Mouse (Mus musculus) brain, adult 2 months (tissue): Measurements from ENCODE around the gene AC170998.1.
A peak's percentile ranks its signal among the peaks of the same experiment; 100 is the strongest.
"Not testable (repeated sequence)": the region's sequence is repeated elsewhere in the genome, so short reads cannot be mapped to it uniquely, and the experiment has no call there.

Source experiments
- DNase-seq: peaks from one replicate; pipeline ENCODE4 v3.0.0; 2011; ENCODE audit warnings: low read depth, low spot score

The AC170998.1 gene

GRCm38 (mm10) chr17:28707136-28707627 lies 18.7 kb upstream of the AC170998.1 start:
- DNase-seq: no peak

DNA sequence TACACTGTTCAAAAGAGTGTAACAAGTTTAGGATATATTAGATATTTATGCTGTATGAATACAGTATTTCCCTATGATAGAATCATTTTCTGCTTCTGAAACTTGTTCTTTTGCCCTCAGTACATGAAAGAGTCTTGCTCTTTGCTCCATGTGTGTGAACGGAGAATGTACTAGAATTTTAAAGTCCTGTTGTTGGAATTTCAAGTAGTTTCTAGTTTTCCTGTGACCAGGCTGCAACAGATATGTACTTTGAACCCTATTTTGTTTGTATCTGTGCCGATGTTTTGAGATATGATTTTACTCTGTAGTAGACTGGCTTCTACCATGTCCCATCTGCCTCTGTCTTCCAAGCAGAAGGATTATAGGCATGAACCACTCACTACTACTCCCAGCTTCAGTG lies 18.1 kb upstream of the AC170998.1 start:
- DNase-seq: no peak

DNA sequence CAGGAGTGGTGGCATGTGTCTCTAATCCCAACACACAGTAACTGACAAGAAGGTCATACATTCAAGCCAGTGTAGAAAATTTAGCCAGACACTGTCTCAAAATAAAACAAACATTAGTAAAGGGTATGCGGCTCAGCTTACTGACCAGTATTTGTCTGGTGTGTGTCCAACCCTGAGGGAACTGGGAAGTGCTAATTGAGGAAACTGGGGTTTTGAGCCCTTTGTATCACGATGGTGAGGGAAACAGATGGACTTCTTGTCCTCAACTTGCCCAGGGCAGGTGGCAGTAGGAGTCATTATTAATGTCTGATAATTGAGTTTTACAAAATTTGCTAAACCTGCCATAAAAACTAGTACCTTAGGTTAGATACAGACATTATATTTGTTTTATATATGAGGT lies 16.9 kb upstream of the AC170998.1 start:
- peak; percentile 55 for DNase-seq

DNA sequence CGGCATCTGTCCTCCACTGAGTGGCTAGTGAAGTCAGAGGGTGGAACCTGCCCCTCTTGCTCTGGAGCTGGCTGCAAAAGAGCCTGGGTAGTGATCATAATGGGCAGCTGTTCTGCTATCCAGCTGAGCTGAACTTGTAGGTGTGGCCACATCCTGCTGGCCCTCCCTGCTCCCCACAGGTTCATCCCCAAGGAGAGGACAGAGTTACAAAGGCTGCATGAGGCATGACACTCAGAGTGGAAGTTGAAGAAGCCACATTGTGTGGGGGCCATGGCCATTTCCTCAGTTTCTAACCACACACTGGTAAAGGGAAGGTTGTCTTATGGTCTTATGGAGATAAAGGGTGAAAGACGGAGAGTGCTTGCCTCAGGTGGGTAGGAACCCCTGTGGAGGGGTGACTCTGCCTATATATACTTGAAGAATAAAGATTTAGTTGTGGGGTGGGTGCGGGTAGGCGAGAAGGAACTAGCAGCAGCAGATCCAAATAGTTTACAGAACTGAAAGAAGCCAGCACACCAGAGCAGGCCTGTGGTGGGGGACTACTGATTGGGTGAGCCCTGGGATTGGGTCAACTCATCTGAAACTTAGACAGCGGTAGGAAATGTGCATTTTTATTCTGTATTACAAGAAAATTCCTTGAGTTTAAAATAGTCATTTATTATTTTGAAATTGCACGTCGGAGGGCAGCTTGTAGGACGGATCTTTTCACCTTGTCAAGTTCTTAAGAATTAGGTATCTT lies 16.2 kb upstream of the AC170998.1 start:
- no peak for DNase-seq

DNA sequence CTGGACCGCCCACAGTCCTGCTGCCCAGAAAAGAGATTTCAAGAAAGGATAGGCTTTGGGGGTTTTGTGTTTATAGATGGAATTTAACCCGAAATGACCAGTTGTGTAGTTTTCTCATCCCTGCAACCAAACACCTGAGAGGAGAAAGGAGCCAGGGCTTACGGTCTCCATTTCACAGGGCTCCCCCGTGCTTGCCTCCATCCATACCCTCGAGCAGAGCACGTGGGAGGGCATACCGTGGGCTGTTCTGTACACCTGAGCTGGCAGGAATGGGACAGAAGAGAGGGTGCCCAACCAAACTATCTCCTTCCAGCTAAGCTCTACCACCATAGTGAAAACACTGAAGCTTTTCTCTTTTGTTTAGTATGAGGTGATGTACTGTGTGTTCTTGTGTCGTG lies 15.6 kb upstream of the AC170998.1 start:
- no peak for DNase-seq

DNA sequence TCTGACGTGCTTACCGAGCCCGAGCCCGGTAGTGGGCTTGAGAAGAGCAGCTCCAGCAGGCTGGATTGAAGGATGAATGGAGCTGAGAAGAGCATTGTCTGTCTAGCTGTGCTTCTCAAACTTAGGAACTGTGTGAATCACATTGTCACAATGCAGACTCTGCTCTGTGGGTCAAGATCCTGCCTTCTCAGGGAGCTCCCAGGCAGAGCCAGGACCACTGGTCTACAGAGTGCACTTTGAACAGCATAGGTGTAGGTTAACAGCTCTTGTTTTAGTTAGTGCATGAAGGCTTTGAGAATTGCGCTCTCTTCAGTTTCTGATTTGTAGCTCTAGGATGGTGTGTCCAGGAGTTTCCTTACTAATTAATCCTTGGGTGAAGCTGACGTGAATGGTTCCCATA lies 14.6 kb upstream of the AC170998.1 start:
- DNase-seq: no peak

GRCm38 (mm10) chr17:28712305-28712704 lies 13.6 kb upstream of the AC170998.1 start:
- DNase-seq: no peak

GRCm38 (mm10) chr17:28714006-28714405 lies 11.9 kb upstream of the AC170998.1 start:
- no peak for DNase-seq

- no peak for DNase-seq
Measured at GRCm38 (mm10) chr17:28715832-28716548, 9.9 kb upstream of the AC170998.1 start.

- DNase-seq: peak; percentile 69
Measured at GRCm38 (mm10) chr17:28717535-28717934, 8.3 kb upstream of the AC170998.1 start.

DNA sequence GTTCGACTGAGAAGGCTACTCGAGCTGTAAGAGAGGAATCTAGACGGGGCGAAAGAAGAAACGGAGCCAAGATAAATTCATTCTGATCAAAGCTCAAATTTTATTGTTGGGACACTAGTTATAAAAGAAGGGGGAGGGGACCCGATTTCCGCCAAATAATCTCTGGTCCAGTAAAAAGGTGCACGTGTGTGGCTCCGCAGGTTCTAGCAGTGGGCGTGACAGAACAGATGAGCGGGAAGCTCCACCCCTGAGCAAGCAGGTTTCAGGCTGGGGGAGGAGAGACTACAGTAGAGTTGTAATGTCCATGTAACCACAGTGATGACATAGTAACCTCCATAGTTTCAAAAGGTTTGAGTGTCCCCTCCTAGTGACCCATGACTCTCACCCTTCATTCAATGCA lies 1.6 kb downstream of the AC170998.1 start:
- DNase-seq: not testable (repeated sequence)

GRCm38 (mm10) chr17:28735317-28736105 lies 9.6 kb downstream of the AC170998.1 start:
- DNase-seq: peak; percentile 73

- no peak for DNase-seq
Measured at GRCm38 (mm10) chr17:28736486-28736885, 10.6 kb downstream of the AC170998.1 start.

GRCm38 (mm10) chr17:28737973-28738372 lies 12.1 kb downstream of the AC170998.1 start:
- DNase-seq: no peak

DNA sequence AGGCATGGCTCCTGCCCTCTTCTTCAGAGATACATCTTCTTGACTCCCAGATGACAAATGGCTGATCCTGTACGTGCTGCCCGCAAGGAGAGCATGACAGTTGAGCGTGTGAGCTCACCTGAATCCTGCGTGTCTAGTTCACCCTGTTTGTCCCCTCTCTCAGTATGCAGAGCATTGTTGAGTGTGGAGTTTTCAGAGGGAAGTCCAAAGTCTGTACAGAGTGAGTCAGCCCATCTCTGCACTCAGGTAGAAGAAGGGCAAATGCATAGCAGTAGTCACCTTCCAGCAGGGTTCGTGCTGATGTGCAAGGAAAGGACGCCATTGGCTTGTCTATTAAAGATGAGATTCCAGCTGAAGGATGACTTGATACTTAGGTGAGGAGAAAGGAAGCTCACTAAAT lies 13.4 kb downstream of the AC170998.1 start:
- no peak for DNase-seq

- peak; percentile 93 for DNase-seq
Measured at GRCm38 (mm10) chr17:28743145-28743866, 17.4 kb downstream of the AC170998.1 start.

DNA sequence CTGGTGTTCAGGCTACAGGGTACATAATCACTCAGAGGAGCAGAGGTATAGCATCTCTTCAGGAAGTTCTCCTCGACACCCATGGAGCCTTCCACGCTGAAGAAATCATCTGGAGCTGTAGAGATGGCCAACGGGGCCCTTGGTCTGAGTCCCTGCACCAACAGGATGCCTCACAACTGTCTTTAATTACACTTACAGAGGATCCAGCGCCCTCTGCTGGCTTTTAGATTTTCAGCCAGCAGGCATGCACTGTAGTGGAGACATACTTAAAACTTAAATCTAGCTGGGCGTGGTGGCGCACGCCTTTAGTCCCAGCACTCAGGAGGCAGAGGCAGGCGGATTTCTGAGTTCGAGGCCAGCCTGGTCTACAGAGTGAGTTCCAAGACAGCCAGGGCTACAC lies 18.0 kb downstream of the AC170998.1 start:
- no peak for DNase-seq

GRCm38 (mm10) chr17:28745773-28746172 lies 19.9 kb downstream of the AC170998.1 start:
- peak; percentile 77 for DNase-seq

GRCm38 (mm10) chr17:28748001-28748400 lies 22.1 kb downstream of the AC170998.1 start:
- DNase-seq: no peak

DNA sequence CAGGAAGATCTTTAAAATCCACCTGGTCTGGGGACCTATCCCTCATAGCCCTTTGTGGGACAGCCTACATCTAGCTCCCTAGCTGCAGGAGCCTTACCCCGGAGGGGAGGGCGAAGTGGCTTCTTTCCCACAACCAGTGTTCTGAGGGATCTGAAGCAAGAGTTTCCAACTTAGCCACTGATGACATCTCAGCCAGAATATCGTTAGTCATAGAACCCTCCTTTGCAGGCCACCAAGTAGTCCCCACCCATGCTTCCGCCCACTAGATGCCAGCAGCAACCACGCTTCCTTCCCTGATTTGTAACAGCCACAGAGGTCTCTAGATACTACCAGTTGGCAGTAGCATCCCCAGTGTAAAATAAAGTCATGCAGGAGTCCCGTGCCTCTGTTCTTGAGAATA lies 24.7 kb downstream of the AC170998.1 start:
- DNase-seq: peak; percentile 43

DNA sequence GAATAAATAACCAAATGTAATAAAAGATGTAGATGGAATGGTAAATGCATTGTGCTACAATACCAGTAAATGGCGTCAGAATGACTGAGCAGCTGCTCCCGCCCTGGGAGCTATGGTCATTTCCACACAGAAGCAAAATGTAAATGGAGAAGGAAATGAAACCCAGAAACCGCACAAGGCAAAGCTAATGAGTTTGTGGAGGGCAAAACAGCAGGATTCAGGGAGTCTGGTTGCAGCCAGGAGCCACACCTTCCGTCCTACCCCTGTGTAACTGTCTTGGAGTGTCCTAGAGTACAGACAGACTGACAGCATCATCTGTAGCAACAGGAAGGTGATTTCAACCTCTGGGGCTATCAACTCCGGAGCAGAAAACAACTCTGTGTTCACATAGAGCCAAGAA lies 30.6 kb downstream of the AC170998.1 start:
- DNase-seq: no peak
